Mouse (Mus musculus): ENCODE measurements at regions not wholly inside any gene's neighbourhood (a gene's known extent, or its start where the extent isn't known, plus 50 kb on each side); places are given as distances from the start of the nearest gene placed in this dataset.
"Not testable (repeated sequence)": the region's sequence is repeated elsewhere in the genome, so short reads cannot be mapped to it uniquely, and the experiment has no call there.

GRCm38 (mm10) chr4:23787417-23788204 lies 708.6 kb upstream of the Mms22l start:
- no peak for DNase-seq (ENCODE audit: low spot score)

DNA sequence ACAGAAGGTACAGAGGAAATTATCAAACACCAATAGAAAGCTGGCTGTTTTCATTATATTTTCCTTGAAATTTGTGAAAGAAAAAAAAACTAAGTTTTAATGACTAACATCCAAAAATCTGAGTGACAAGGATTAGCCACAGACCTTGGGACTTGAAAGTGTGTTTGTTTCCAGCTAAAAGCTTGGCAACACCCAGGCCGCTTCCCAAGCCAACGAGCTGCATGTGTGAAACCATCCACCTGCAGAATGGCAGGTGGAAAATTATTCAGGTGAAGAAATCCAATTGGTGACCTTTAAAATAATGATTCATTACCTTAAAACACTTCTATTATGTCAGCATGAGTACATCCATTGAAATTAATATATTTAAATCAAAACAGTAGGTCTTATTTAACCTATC lies 672.7 kb upstream of the Mms22l start:
- no peak for DNase-seq (ENCODE audit: low spot score)

DNA sequence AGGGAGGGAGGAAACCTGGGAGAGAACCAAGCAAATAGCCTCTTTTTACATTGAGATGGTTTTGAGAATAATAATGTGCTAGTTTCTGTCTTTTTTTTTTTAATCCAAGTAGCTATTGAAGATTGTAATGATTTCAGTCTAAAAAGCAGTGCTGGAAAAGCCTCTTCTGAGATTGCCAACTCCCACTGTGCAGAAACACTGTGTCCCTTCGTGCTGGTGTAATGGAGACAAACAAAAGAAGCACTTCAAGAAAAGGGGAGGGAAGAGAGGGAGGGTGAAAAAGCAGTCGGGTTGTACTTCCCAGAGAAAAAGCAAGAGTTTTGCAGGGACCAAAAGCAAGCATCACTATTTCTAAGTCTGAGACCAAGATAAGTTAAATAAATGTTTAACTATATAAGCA lies 669.4 kb upstream of the Mms22l start:
- DNase-seq (ENCODE audit: low spot score) = no peak

GRCm38 (mm10) chr4:23832385-23833164 lies 663.7 kb upstream of the Mms22l start:
- no peak for DNase-seq (ENCODE audit: low spot score)

DNA sequence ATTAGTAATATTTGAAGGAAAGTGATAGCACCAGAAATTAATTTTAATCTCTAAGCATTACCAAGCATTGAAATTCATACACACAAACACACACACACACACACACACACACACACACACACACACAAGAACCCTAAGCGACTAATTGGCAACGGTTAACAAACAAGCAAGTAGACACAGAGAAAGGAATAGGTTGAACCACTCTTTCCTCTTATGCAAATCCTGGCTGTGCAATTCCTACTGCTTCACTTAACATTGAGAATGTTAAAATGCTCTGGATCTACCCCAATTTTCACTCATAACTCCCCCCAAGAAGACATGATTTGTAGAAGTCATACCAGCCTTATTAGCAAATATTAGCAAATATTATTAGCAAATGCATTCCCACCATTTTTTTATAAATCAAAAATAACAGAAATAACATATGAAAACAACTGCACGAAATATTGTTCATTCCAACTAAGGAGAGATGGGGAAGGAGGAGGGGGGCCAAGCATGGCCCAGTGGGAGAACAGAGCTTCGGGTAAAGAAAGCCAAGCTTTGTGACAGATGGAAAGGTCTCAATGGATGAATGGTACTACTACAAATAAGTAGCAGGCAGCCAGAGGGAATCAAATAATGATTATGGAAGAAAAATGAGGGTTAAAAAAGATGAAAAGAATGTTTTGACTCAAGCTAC lies 652.5 kb upstream of the Mms22l start:
- DNase-seq (ENCODE audit: low spot score) = no peak

DNA sequence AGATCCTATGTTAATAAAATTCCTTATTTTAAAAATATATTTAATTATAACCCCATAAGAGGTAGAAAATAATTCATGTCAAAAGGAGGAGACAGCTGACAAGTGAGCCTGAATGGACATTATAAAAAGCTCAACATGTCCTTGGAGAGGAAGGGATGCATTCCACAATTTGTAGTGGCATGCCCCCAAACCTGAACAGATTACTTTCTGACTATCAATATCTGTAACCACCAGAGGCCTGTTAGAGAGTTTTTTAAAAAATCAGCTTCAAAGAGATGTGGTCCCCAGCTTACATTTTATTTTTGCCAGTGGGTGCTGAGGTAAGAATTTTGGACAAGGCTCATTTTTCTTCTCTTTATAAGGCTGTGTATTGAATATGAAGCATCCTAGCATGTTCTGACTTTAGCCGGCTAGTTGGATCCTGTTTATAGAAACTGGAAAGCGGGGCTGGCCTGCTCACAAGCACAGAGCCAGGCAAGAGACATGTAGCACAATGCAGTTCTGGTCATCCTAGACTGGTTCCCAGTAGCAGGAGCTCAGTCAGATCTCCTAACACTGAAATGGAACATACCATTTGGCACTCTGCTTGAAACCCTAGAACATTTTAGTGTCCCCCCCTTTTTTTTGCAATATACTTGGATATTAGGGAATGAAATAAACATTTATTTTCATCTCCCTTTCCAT lies 651.8 kb upstream of the Mms22l start:
- DNase-seq (ENCODE audit: low spot score) = no peak

- no peak for DNase-seq (ENCODE audit: low spot score)
These were observed 651.0 kb upstream of the Mms22l start for GRCm38 (mm10) chr4:23845263-23845662.

DNA sequence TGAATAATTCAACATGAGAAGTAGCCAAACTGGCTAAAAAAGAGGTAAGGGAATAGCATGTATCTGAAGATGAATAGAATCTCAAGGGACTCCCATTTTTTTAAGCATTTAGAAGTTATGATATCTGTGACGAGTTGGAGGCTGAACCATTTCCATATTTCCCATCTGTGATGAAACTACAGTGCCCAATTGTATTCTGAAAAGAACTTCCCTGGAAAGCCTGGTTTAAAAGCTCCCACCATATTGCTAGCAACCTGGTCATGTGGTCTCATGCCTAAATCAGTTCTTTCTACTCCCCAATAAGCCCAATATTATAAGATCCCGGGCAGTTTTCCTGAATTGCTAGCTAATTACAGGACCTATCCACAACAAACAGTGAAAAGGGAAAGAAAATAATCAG lies 645.6 kb upstream of the Mms22l start:
- no peak for DNase-seq (ENCODE audit: low spot score)

DNA sequence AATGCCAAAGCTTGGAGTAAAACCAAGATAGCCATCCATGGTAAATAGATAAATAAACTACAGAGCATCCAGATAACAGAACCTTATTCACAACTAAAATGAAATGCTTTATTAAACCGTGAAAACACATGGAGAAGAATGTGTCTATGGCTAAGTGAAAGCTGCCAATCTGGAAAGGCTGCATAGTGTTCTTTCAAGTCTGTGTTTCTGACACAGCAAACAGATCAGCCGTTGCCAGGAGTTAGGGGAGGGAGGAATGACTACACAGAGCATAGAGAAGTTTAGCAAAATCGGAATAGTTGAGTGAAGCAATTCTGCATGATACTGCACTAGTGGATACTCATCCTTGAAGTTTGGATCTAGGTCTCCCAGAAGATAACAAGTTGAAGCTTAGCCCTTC lies 633.8 kb upstream of the Mms22l start:
- DNase-seq (ENCODE audit: low spot score) = no peak

- DNase-seq (ENCODE audit: low spot score) = no peak
These were observed 616.2 kb upstream of the Mms22l start for GRCm38 (mm10) chr4:23880007-23880406.

- DNase-seq (ENCODE audit: low spot score) = no peak
These were observed 582.9 kb upstream of the Mms22l start for GRCm38 (mm10) chr4:23913396-23913795.

GRCm38 (mm10) chr4:23913822-23914221 lies 582.4 kb upstream of the Mms22l start:
- no peak for DNase-seq (ENCODE audit: low spot score)

- DNase-seq (ENCODE audit: low spot score) = no peak
These were observed 581.8 kb upstream of the Mms22l start for GRCm38 (mm10) chr4:23914423-23914822.

- no peak for DNase-seq (ENCODE audit: low spot score)
These were observed 574.7 kb upstream of the Mms22l start for GRCm38 (mm10) chr4:23921520-23921919.

- no peak for DNase-seq (ENCODE audit: low spot score)
These were observed 542.1 kb upstream of the Mms22l start for GRCm38 (mm10) chr4:23954140-23954539.

- not testable (repeated sequence) for DNase-seq (ENCODE audit: low spot score)
These were observed 514.1 kb upstream of the Mms22l start for GRCm38 (mm10) chr4:23982193-23982592.

- no peak for DNase-seq (ENCODE audit: low spot score)
These were observed 513.3 kb upstream of the Mms22l start for GRCm38 (mm10) chr4:23982790-23983451.

- DNase-seq (ENCODE audit: low spot score) = no peak
These were observed 512.8 kb upstream of the Mms22l start for GRCm38 (mm10) chr4:23983452-23983805.

GRCm38 (mm10) chr4:23984005-23984404 lies 512.2 kb upstream of the Mms22l start:
- DNase-seq (ENCODE audit: low spot score) = no peak

DNA sequence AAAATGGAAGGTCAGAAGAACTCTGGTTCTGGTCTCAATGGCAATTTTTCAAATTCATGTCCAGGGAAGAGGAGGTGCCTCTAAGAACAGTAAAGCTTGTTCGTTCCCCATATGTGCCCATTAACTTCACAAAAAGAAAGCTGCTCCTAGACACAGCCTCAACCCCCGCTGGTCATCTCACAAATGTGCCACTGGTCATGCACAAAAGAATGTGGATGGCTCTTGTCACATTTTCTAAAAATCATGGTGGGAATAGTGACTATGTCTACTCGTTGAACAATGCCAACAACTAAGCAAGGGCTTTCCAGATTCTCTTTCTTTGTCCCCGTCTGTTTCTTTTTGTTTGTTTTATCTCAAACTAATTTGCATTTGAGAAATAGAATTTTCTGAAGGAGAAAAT lies 510.3 kb upstream of the Mms22l start:
- no peak for DNase-seq (ENCODE audit: low spot score)

- no peak for DNase-seq (ENCODE audit: low spot score)
These were observed 502.4 kb upstream of the Mms22l start for GRCm38 (mm10) chr4:23993823-23994222.
